Mouse (Mus musculus): ENCODE data around the gene Apopt1.

DNA sequence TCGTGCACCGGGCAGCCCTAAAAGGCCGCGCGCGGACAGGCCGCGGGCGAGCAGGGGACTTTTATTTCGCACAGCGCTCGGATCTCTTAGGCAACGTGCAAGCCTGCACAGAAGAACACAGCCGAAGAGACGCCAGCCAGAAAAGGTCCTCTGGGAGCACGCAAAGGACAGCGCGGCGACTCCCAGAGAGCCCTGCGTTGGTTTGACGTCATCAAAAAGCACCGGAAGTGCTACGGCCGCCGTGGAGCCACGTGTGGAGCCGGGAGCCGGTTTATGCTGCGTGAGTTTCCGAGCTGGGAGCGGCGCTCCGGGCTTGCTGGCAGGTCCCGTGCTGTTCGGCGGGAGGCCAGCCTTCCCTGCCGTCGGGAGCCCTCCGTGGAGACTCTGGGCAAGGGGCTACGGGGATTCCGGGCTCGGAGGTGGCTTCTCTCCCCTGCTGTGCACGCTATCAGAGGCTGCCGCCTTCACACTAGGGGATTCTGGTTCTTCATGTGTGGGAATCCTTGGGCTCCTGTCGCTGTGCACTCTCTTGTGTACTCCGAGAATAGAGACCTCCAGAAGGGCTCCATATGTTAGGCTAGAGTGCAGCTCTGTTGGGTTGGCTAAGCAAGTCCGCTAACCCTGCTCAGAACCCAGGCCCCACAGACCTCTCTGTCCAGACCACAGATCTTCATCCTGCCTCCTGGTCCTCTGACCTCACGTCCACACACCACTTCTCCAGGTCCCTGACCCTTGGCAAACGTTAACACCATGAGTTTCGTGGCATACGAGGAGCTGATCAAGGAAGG, 35.0 kb upstream of the Apopt1 start, which contains the start of gene Trmt61a:
- TF ChIP-seq CTCF (IDR thresholded peaks at IDR 0.05; ENCODE audit: borderline replicate concordance, extremely low read depth, insufficient read depth, insufficient read length) (no peak), POLR2A (IDR thresholded peaks at IDR 0.05; ENCODE audit: borderline replicate concordance, extremely low read depth, insufficient read depth, insufficient read length, poor library complexity, severe bottlenecking) (peak; percentile 58; the same call in 1 of the 2 replicates)

All from brain, embryonic 14.5 days (tissue).